Mouse (Mus musculus) layer of hippocampus, adult 2 months (tissue): ENCODE data around the gene Cntn5. TPM values are rescaled to one million over a fixed set of nuclear protein-coding genes. Genes with fewer than 3 reads are reported as not detected.

Source experiments
- DNase-seq, 2 experiments: peaks; one replicate each; pipeline ENCODE4 v3.0.0; 2022; ENCODE audit warnings: low spot score in 2 of 2
- H3K27ac ChIP-seq: fragments of 200-600 bp; 2 replicates; pipeline ENCODE4 v1.8.1; 2022
- H3K4me3 ChIP-seq: fragments of 200-600 bp; 2 replicates; pipeline ENCODE4 v1.8.1; 2022; ENCODE audit warnings: mild to moderate bottlenecking
- CTCF ChIP-seq: fragments of 200-600 bp; conservative IDR thresholded peaks from 2 replicates; pipeline ENCODE4 v1.8.1; 2022; ENCODE audit warnings: antibody characterized with exemption, mild to moderate bottlenecking, moderate library complexity
- total RNA-seq, 2 experiments: library from RNA; stranded (reverse); gene quantifications; 2 replicates each; pipeline ENCODE4 v1.2.3; 2021

Cntn5 gene
- total RNA-seq, 2 experiments from 2014 or later = 11.3 to 12.2 TPM

DNA sequence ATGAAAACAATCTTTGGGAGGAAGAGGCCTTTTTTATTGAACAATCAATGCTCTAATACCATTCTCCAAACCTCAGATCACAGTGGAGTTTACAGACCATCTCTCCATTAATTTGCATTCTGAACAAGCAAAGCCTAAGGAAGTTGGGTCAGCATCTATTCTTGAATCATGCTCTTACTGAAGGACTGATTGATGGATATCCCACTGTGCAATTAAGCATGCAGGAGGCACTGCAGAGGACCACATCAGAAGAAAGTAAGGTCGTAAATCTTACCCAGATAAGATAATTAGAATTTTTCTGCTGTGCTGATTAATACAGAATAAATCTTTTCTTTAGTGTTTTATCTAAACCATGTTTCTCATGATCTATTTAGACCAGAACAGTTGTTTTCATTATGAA lies 536.2 kb downstream of the Cntn5 start:
- Histone ChIP-seq H3K27ac (no peak overlapping the region), H3K4me3 (no peak overlapping the region)
- DNase-seq = no peak
- TF ChIP-seq CTCF = no peak

GRCm38 (mm10) chr9:10366246-10366955 lies 538.2 kb downstream of the Cntn5 start:
- Histone ChIP-seq H3K27ac (no peak overlapping the region), H3K4me3 (no peak overlapping the region)
- DNase-seq = no peak
- no peak for TF ChIP-seq CTCF

DNA sequence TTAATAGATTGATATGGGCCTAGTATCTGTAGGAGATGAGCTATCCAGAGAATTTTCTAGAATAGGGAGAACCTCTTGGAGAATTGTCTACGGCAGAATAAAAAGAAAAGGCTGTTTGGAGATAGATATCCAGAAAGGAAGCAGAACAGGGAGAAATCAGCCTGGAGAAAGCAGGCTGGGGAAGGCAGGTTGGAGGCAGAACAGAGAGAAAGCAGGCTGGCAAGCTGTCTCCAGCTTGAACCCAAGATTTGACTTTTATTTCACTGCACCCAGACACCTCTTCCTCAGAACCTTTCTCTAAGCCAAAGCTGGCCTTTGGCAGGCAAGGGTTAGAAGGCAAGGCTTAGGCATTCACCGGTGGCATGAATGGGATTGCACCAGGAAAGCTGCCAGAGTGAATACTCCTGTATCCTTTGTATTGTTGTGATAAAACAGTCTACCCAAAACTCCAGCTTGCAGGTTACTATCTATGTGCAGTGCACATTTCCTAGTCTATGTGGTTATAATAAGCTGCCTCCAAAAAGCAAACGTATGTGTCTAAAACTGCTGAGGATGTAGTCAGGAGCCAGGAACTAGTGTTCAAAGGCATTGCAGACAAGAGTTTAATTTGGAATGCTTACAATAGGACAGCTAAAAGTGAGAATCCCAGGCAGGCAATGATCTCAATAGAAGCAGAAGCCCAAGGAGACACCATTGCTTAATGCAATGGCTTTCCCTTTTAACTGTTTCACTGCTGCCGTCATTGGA lies 553.5 kb downstream of the Cntn5 start:
- no peak for TF ChIP-seq CTCF
- H3K27ac ChIP-seq = no peak overlapping the region
- DNase-seq = no peak

DNA sequence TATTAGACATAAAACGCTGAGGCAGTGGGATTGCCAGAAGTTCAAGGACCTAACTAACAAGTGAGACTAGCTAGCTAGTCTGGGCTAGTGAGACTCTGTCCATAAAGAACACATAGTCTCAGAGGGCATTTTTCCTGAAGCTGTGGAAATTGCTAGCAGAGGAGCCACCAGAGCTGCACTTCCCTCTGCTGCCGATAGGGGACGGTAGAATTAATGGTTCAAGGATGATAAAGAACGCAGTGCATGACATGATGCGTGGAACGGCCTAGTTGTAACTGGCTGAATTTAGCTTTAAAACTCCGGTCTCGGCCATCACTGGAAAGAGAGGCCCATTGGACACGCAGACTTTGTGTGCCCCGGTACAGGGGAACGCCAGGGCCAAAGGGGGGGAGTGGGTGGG lies 555.8 kb downstream of the Cntn5 start:
- Histone ChIP-seq H3K4me3 (no peak overlapping the region), H3K27ac (no peak overlapping the region)
- no peak for DNase-seq
- peak; percentile 32; the same call in 1 of the 2 replicates for TF ChIP-seq CTCF

More for the DNA sequence above, 553.5 kb downstream of the Cntn5 start:
- H3K4me3 ChIP-seq = no peak overlapping the region

- Histone ChIP-seq H3K4me3 (no peak overlapping the region), H3K27ac (no peak overlapping the region)
- no peak for DNase-seq
- no peak for TF ChIP-seq CTCF
These were observed 556.4 kb downstream of the Cntn5 start for GRCm38 (mm10) chr9:10348222-10348621.

- no peak for TF ChIP-seq CTCF
- Histone ChIP-seq H3K4me3 (no peak overlapping the region), H3K27ac (no peak overlapping the region)
- no peak for DNase-seq
These were observed 563.8 kb downstream of the Cntn5 start for GRCm38 (mm10) chr9:10340751-10341150.

DNA sequence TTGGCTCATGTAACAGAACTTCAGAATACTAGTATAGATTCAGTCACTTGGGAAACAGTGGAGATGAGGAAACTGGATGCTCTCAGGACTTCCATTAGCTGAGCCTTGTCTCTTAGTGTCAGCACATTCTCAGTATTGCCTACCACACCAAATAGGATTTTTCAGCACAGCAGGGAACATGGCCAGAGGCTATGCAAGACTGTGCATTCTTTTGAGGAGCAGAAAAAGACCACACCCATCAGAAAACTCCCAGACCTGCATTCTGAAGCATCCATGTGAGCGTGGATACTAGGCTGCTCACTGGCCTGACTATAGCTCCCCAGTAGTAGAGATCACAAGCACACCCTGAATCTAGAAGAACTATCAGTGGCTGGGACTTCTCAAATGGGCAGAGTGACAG lies 564.9 kb downstream of the Cntn5 start:
- Histone ChIP-seq H3K27ac (no peak overlapping the region), H3K4me3 (no peak overlapping the region)
- no peak for TF ChIP-seq CTCF
- no peak for DNase-seq

DNA sequence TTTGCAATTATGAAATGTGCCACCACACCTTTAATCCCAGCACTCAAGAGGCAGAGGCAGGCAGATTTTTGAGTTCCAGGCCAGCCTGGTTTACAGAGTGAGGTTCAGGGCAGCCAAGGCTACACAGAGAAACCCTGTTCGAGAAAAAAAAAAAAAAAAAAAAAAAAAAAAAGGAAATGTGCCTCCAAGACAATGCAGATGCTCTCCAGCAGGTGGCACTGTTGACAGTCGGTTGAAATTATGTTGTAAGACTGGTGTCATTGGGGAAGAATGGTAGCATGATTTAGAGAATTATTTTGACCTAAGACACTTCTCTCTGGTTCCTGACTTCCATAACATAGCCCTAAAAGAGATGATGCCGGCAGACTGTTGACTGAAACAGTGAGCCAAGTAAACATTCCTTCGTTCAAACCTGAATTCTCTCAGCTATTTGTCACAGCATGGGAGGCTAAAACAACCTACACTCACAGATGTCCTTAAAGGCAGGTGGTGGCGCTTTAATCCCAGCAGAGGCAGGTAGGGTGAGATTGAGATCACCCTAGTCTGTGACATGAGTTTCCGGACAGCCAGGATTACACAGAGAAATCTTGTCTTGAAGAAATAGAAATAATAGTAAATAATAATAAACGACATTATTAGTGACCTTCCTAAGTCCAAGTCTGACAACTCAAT lies 579.7 kb downstream of the Cntn5 start:
- H3K4me3 ChIP-seq = no peak overlapping the region
- peak; percentile 74 for TF ChIP-seq CTCF
- no peak overlapping the region for H3K27ac ChIP-seq
- peak; percentile 9 to 51 for DNase-seq

DNA sequence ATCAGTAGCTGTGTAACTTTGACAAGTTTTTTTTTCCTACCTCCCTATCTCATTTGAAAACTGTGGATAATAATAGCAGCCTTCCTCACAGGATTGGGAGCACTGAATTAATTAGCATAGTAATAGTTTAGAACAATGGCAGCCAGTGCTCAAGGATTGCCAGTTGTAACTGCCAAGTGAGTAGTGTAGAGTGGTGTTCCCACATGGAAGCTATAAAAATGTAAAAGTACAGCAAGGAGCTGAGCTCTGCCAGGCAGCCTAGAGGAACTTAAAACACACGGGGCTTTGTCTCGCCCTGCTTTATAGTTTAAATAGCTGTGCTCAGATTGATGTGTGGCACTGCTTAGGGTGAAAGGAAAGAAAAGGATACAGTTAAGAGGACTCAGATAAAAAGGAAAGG lies 635.2 kb downstream of the Cntn5 start:
- Histone ChIP-seq H3K27ac (peak overlapping the region; percentile 54), H3K4me3 (no peak overlapping the region)
- TF ChIP-seq CTCF = no peak
- peak in 1 of 2 experiments; percentile 48 for DNase-seq

- TF ChIP-seq CTCF = no peak
- DNase-seq = no peak
- H3K27ac ChIP-seq = peak overlapping the region; percentile 54
- no peak overlapping the region for H3K4me3 ChIP-seq
These were observed 635.7 kb downstream of the Cntn5 start for GRCm38 (mm10) chr9:10268836-10269235.

- TF ChIP-seq CTCF = no peak
- H3K27ac ChIP-seq = no peak overlapping the region
- no peak overlapping the region for H3K4me3 ChIP-seq
- no peak for DNase-seq
These were observed 639.0 kb downstream of the Cntn5 start for GRCm38 (mm10) chr9:10265616-10266015.

DNA sequence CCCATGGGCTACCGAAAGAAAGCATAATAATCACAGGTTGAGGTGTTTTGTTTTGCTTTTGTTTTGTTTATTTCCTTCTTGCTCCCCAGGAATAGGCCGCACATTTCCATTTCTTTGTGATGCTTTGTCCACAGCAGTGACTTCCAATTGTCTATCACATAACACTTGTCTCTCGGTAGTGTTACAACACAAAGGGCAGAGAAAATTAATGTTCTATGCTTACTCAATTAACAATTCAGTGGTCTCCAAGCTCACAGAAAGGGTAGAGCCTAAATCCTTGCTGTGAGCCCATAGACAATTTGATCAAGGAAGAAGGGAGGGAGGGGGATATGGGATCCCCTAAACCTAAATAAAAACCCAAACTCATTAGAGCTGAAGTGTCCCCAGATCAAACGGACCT lies 671.2 kb downstream of the Cntn5 start:
- no peak for TF ChIP-seq CTCF
- Histone ChIP-seq H3K27ac (no peak overlapping the region), H3K4me3 (no peak overlapping the region)
- DNase-seq = no peak

DNA sequence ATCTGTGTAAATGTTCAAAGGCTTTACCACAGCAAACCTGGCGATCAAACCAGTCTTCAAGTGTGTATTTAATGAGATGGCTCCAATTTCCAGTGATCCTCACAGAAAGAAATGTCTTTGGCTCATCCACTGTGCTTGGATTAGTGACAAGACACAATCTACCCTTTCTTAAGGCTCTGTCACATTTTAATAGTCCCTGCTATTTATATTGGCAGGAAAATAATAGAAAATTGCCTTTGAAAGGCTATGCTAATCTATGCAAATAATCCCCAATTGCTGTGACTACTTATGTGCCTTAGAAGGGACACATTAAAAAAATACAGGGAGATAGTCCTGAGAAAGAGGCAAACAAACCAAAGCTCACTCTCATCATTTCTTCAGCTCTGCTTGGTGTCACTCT lies 672.5 kb downstream of the Cntn5 start:
- TF ChIP-seq CTCF = no peak
- Histone ChIP-seq H3K4me3 (no peak overlapping the region), H3K27ac (no peak overlapping the region)
- no peak for DNase-seq
